Mouse (Mus musculus): ENCODE measurements around the gene Nlrx1. TPM values are rescaled to one million over a fixed set of nuclear protein-coding genes. Genes with fewer than 3 reads are reported as not detected.

Gene Nlrx1
- total RNA-seq, 2 experiments from 2014 or later = 11.6 to 14.0 TPM

- no peak for DNase-seq (ENCODE audit: low spot score in 2 of 2)
- intact Hi-C loops (cut with DNase I) = no loop called here
Observed at GRCm38 (mm10) chr9:44240399-44240798, 28.0 kb downstream of the Nlrx1 start, which contains the start of gene Ccdc153. Gene Ccdc153 (plus strand): TSS chr9:44240676.

GRCm38 (mm10) chr9:44239447-44239846 lies 29.0 kb downstream of the Nlrx1 start:
- peak; percentile 42 to 47 for DNase-seq (ENCODE audit: low spot score in 2 of 2)
- intact Hi-C loops (cut with DNase I) = loop anchor here (10.0 kb wide), 2 partner anchors 55 to 255 kb away; no protein-coding TSS in a partner anchor

GRCm38 (mm10) chr9:44238501-44239190 lies 29.8 kb downstream of the Nlrx1 start:
- intact Hi-C loops (cut with DNase I) = loop anchor here (10.0 kb wide), 2 partner anchors 54 to 254 kb away; no protein-coding TSS in a partner anchor
- DNase-seq (ENCODE audit: low spot score in 2 of 2) = no peak

GRCm38 (mm10) chr9:44237128-44237527 lies 31.3 kb downstream of the Nlrx1 start:
- intact Hi-C loops (cut with DNase I) = loop anchor here (10.0 kb wide), 2 partner anchors 52 to 252 kb away; no protein-coding TSS in a partner anchor
- no peak for DNase-seq (ENCODE audit: low spot score in 2 of 2)

- intact Hi-C loops (cut with DNase I) = loop anchor here (10.0 kb wide), 2 partner anchors 52 to 252 kb away; no protein-coding TSS in a partner anchor
- no peak for DNase-seq (ENCODE audit: low spot score in 2 of 2)
Observed at GRCm38 (mm10) chr9:44236601-44237000, 31.8 kb downstream of the Nlrx1 start.

GRCm38 (mm10) chr9:44234479-44235427 lies 33.6 kb downstream of the Nlrx1 start:
- intact Hi-C loops (cut with DNase I) = loop anchor here (1.0 to 10.0 kb wide), 3 partner anchors 50 to 250 kb away; no protein-coding TSS in a partner anchor
- peak; percentile 61 to 66 for DNase-seq (ENCODE audit: low spot score in 2 of 2)

GRCm38 (mm10) chr9:44233802-44234478 lies 34.5 kb downstream of the Nlrx1 start, which contains the start of gene Cbl:
Gene Cbl (minus strand): TSS chr9:44234049.
- intact Hi-C loops (cut with DNase I) = loop anchor here (1.0 to 10.0 kb wide), 3 partner anchors 49 to 249 kb away; no protein-coding TSS in a partner anchor
- peak; percentile 99 to 100 for DNase-seq (ENCODE audit: low spot score in 2 of 2)

- intact Hi-C loops (cut with DNase I) = loop anchor here (10.0 kb wide), 2 partner anchors 48 to 248 kb away; no protein-coding TSS in a partner anchor
- peak in 1 of 2 experiments; percentile 35 for DNase-seq (ENCODE audit: low spot score in 2 of 2)
Observed at GRCm38 (mm10) chr9:44233021-44233801, 35.2 kb downstream of the Nlrx1 start.

- intact Hi-C loops (cut with DNase I) = loop anchor here (10.0 kb wide), 2 partner anchors 47 to 247 kb away; no protein-coding TSS in a partner anchor
- DNase-seq (ENCODE audit: low spot score in 2 of 2) = no peak
Observed at GRCm38 (mm10) chr9:44231609-44232008, 36.8 kb downstream of the Nlrx1 start.

- peak in 1 of 2 experiments; percentile 25 for DNase-seq (ENCODE audit: low spot score in 2 of 2)
- intact Hi-C loops (cut with DNase I) = no loop called here
Observed at GRCm38 (mm10) chr9:44225993-44226392, 42.4 kb downstream of the Nlrx1 start.

- intact Hi-C loops (cut with DNase I) = no loop called here
- DNase-seq (ENCODE audit: low spot score in 2 of 2) = no peak
Observed at GRCm38 (mm10) chr9:44213538-44213937, 54.9 kb downstream of the Nlrx1 start.

GRCm38 (mm10) chr9:44212406-44212805 lies 56.0 kb downstream of the Nlrx1 start:
- intact Hi-C loops (cut with DNase I) = no loop called here
- DNase-seq (ENCODE audit: low spot score in 2 of 2) = no peak

GRCm38 (mm10) chr9:44209416-44209815 lies 59.0 kb downstream of the Nlrx1 start:
- no peak for DNase-seq (ENCODE audit: low spot score in 2 of 2)
- intact Hi-C loops (cut with DNase I) = no loop called here

- intact Hi-C loops (cut with DNase I) = no loop called here
- no peak for DNase-seq (ENCODE audit: low spot score in 2 of 2)
Observed at GRCm38 (mm10) chr9:44207840-44208239, 60.6 kb downstream of the Nlrx1 start.

Other genes with a start within 250 kb of the Nlrx1 start
- 100 to 1,000 TPM; 826 to 894 TPM for gene Thy1, start 225.2 kb downstream of the Nlrx1 start, total RNA-seq (2021)
- gene Usp2, start 201.6 kb downstream of the Nlrx1 start, total RNA-seq (2021) = 100 to 1,000 TPM in 1 of 2 experiments, 10 to 100 TPM in 1; 72.3 to 106 TPM
- 1 to 10 TPM in 1 of 2 experiments, under 1 TPM in 1; 0.55 to 1.6 TPM for gene Mfrp, start 166.9 kb downstream of the Nlrx1 start, total RNA-seq (2021)
- gene C1qtnf5, start 161.4 kb downstream of the Nlrx1 start, total RNA-seq (2021) = 10 to 100 TPM; 23.1 to 26.1 TPM
- gene Gm49380, start 155.1 kb downstream of the Nlrx1 start, total RNA-seq (2021) = under 1 TPM; 0.14 to 0.27 TPM
- gene Rnf26, start 155.1 kb downstream of the Nlrx1 start, total RNA-seq (2021) = 10 to 100 TPM; 30.6 to 31.5 TPM
- 10 to 100 TPM; 13.2 to 14.8 TPM for gene Mcam, start 134.1 kb downstream of the Nlrx1 start, total RNA-seq (2021)
- gene Cbl, start 34.5 kb downstream of the Nlrx1 start, total RNA-seq (2021) = 10 to 100 TPM; 53.4 to 54.2 TPM
- gene Ccdc153, start 27.9 kb downstream of the Nlrx1 start, total RNA-seq (2021) = 1 to 10 TPM; 1.3 to 2.0 TPM
- gene Pdzd3, start 17.1 kb downstream of the Nlrx1 start, total RNA-seq (2021) = under 1 TPM; 0.53 to 0.73 TPM
- 10 to 100 TPM; 60.5 to 61.6 TPM for gene Abcg4, start 20.0 kb upstream of the Nlrx1 start, total RNA-seq (2021)
- gene Hinfp, start 37.1 kb upstream of the Nlrx1 start, total RNA-seq (2021) = 10 to 100 TPM; 28.4 to 28.6 TPM
- gene C2cd2l, start 51.7 kb upstream of the Nlrx1 start, total RNA-seq (2021) = 100 to 1,000 TPM; 207 to 225 TPM
- gene Dpagt1, start 57.4 kb upstream of the Nlrx1 start, total RNA-seq (2021) = 10 to 100 TPM; 12.5 to 13.8 TPM
- 10 to 100 TPM; 56.6 to 56.8 TPM for gene H2afx, start 66.1 kb upstream of the Nlrx1 start, total RNA-seq (2021)
- 10 to 100 TPM; 14.8 to 22.0 TPM for gene Hmbs, start 75.6 kb upstream of the Nlrx1 start, total RNA-seq (2021)
- 10 to 100 TPM; 47.3 to 47.4 TPM for gene Vps11, start 93.1 kb upstream of the Nlrx1 start, total RNA-seq (2021)
- gene Hyou1, start 110.9 kb upstream of the Nlrx1 start, total RNA-seq (2021) = 100 to 1,000 TPM; 142 to 144 TPM
- 10 to 100 TPM; 27.3 to 29.1 TPM for gene Slc37a4, start 128.3 kb upstream of the Nlrx1 start, total RNA-seq (2021)
- 100 to 1,000 TPM; 615 to 632 TPM for gene Rps25, start 138.5 kb upstream of the Nlrx1 start, total RNA-seq (2021)
- 10 to 100 TPM; 67.6 to 68.8 TPM for gene Trappc4, start 139.0 kb upstream of the Nlrx1 start, total RNA-seq (2021)
- 10 to 100 TPM; 14.6 to 15.8 TPM for gene Ccdc84, start 150.0 kb upstream of the Nlrx1 start, total RNA-seq (2021)
- gene Foxr1, start 172.5 kb upstream of the Nlrx1 start, total RNA-seq (2021) = not detected
- gene Upk2, start 186.4 kb upstream of the Nlrx1 start, total RNA-seq (2021) = not detected
- 10 to 100 TPM; 60.3 to 60.9 TPM for gene Bcl9l, start 214.2 kb upstream of the Nlrx1 start, total RNA-seq (2021)